Mouse (Mus musculus): ENCODE data around the gene Hnrnpl.

DNA sequence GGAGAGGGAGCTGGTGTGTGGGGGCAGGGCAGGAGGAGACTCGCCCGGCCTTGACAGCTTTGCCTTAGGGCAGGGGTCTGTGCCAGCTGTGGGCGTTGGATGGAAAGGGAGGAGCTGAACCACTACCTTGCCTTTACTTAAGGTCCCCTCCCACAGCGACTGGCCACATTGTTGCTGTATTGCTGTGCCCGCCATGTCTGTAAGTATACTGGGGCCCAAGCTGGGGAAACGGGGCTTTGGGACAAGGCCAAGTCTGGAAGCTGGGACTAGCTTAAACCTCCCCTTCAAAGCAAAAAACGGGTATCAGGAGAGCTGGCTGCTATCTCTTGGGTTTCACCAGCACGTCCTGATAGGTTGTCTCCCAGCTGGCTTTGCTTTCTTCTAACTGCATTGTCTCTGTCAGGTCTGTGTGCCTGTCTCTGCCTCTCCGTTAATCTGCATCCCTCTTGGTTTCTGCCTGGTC lies 56.0 kb downstream of the Hnrnpl start:
- TF ChIP-seq POLR2A (IDR thresholded peaks at IDR 0.05; ENCODE audit: insufficient read depth, low read depth, low read length), result no peak
- no peak for TF ChIP-seq CTCF (IDR thresholded peaks at IDR 0.05; ENCODE audit: insufficient read depth, low read depth, low read length)
